Mouse (Mus musculus): ENCODE measurements at regions not wholly inside any gene's neighbourhood (a gene's known extent, or its start where the extent isn't known, plus 50 kb on each side); places are given as distances from the start of the nearest gene placed in this dataset.

DNA sequence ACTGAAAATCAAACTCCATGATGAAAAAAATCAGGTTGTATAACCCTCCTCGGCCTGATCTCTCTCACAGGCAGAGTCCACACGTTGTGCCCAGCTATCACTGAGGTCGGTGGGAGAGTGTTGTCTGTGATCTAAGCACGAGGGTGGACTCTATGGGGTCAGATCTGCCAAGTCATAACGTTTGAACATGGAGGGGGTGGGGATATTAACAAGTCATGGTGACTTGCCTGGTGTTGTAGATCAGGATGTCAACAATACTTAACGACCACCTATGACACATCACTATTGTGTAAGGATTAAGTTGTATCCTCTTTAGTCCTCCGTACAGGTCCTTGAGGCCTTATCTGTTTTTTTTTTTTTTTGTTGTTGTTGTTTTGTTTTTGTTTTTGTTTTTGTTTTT, 74.8 kb downstream of the Gm5426 start:
- TF ChIP-seq CTCF (IDR thresholded peaks at IDR 0.05; ENCODE audit: borderline replicate concordance, insufficient read depth, low read depth, low read length) (no peak), POLR2A (IDR thresholded peaks at IDR 0.05; ENCODE audit: borderline replicate concordance, insufficient read depth, low read length) (no peak)
- H3K4me1 ChIP-seq (ENCODE audit: control insufficient read depth, insufficient read depth, low read length), result peaks cover 13% of the 10 kb centered on the region; the same call in 1 of the 2 replicates
- no peak overlapping the region for H3K4me3 ChIP-seq (replicated peaks; ENCODE audit: insufficient read depth, low read depth, low read length)
- 80% methylated on average over 7 of the region's 7 CpGs for WGBS
- H3K27me3 ChIP-seq (ENCODE audit: control insufficient read depth, insufficient read depth, low read length), result no peaks in the 10 kb centered on the region
- DNase-seq, result no peak
- H3K27ac ChIP-seq (ENCODE audit: insufficient read depth, low read length), result no peak overlapping the region

GRCm38 (mm10) chr10:96213876-96214275, 77.5 kb downstream of the Gm5426 start:
- Histone ChIP-seq H3K4me3 (replicated peaks; ENCODE audit: insufficient read depth, low read depth, low read length) (peak overlapping the region; percentile 7), H3K27me3 (ENCODE audit: control insufficient read depth, insufficient read depth, low read length) (no peaks in the 10 kb centered on the region), H3K4me1 (ENCODE audit: control insufficient read depth, insufficient read depth, low read length) (peaks cover 21% of the 10 kb centered on the region), H3K27ac (ENCODE audit: insufficient read depth, low read length) (peak overlapping the region; percentile 49; the same call in 1 of the 2 replicates)
- peak; percentile 93 to 95 for DNase-seq
- WGBS, result under 1% methylated on average over 10 of the region's 10 CpGs
- TF ChIP-seq POLR2A (IDR thresholded peaks at IDR 0.05; ENCODE audit: borderline replicate concordance, insufficient read depth, low read length) (peak; percentile 29; the same call in 1 of the 2 replicates), CTCF (IDR thresholded peaks at IDR 0.05; ENCODE audit: borderline replicate concordance, insufficient read depth, low read depth, low read length) (peak; percentile 73)

GRCm38 (mm10) chr10:96214285-96214684, 77.9 kb downstream of the Gm5426 start:
- Histone ChIP-seq H3K27ac (ENCODE audit: insufficient read depth, low read length) (peak overlapping the region; percentile 49; the same call in 1 of the 2 replicates), H3K4me1 (ENCODE audit: control insufficient read depth, insufficient read depth, low read length) (peaks cover 21% of the 10 kb centered on the region), H3K4me3 (replicated peaks; ENCODE audit: insufficient read depth, low read depth, low read length) (no peak overlapping the region), H3K27me3 (ENCODE audit: control insufficient read depth, insufficient read depth, low read length) (no peaks in the 10 kb centered on the region)
- TF ChIP-seq POLR2A (IDR thresholded peaks at IDR 0.05; ENCODE audit: borderline replicate concordance, insufficient read depth, low read length), result no peak
- no peak for TF ChIP-seq CTCF (IDR thresholded peaks at IDR 0.05; ENCODE audit: borderline replicate concordance, insufficient read depth, low read depth, low read length)
- WGBS, result 24% methylated on average over 7 of the region's 7 CpGs
- no peak for DNase-seq

- peak; percentile 93 to 99 for DNase-seq
Measured at GRCm38 (mm10) chr10:96214946-96215345, 78.5 kb downstream of the Gm5426 start.

GRCm38 (mm10) chr10:96220731-96221130, 84.3 kb downstream of the Gm5426 start:
- no peaks in the 10 kb centered on the region for H3K27me3 ChIP-seq (ENCODE audit: control insufficient read depth, insufficient read depth, low read length)
- H3K4me1 ChIP-seq (ENCODE audit: control insufficient read depth, insufficient read depth, low read length), result peaks cover 9% of the 10 kb centered on the region
- no peak overlapping the region for H3K4me3 ChIP-seq (replicated peaks; ENCODE audit: insufficient read depth, low read depth, low read length)
- no peak for DNase-seq
- WGBS, result 94% methylated on average over 4 of the region's 4 CpGs
- H3K27ac ChIP-seq (ENCODE audit: insufficient read depth, low read length), result no peak overlapping the region
- no peak for TF ChIP-seq POLR2A (IDR thresholded peaks at IDR 0.05; ENCODE audit: borderline replicate concordance, insufficient read depth, low read length)
- TF ChIP-seq CTCF (IDR thresholded peaks at IDR 0.05; ENCODE audit: borderline replicate concordance, insufficient read depth, low read depth, low read length), result no peak

More at GRCm38 (mm10) chr10:96214946-96215345, 78.5 kb downstream of the Gm5426 start:
- H3K27me3 ChIP-seq (ENCODE audit: control insufficient read depth, insufficient read depth, low read length), result no peaks in the 10 kb centered on the region
- 14% methylated on average over 6 of the region's 6 CpGs for WGBS
- H3K4me1 ChIP-seq (ENCODE audit: control insufficient read depth, insufficient read depth, low read length), result peaks cover 21% of the 10 kb centered on the region
- peak overlapping the region; percentile 40 for H3K4me3 ChIP-seq (replicated peaks; ENCODE audit: insufficient read depth, low read depth, low read length)
- TF ChIP-seq POLR2A (IDR thresholded peaks at IDR 0.05; ENCODE audit: borderline replicate concordance, insufficient read depth, low read length), result peak; percentile 26; the same call in 1 of the 2 replicates
- TF ChIP-seq CTCF (IDR thresholded peaks at IDR 0.05; ENCODE audit: borderline replicate concordance, insufficient read depth, low read depth, low read length), result no peak
- H3K27ac ChIP-seq (ENCODE audit: insufficient read depth, low read length), result peak overlapping the region; percentile 88

GRCm38 (mm10) chr10:96230391-96230790, 94.0 kb downstream of the Gm5426 start:
- Histone ChIP-seq H3K4me1 (ENCODE audit: control insufficient read depth, insufficient read depth, low read length) (no peaks in the 10 kb centered on the region), H3K27ac (ENCODE audit: insufficient read depth, low read length) (no peak overlapping the region), H3K27me3 (ENCODE audit: control insufficient read depth, insufficient read depth, low read length) (no peaks in the 10 kb centered on the region), H3K4me3 (replicated peaks; ENCODE audit: insufficient read depth, low read depth, low read length) (no peak overlapping the region)
- WGBS, result 90% methylated on average over 8 of the region's 8 CpGs
- DNase-seq, result no peak
- TF ChIP-seq POLR2A (IDR thresholded peaks at IDR 0.05; ENCODE audit: borderline replicate concordance, insufficient read depth, low read length) (no peak), CTCF (IDR thresholded peaks at IDR 0.05; ENCODE audit: borderline replicate concordance, insufficient read depth, low read depth, low read length) (no peak)

GRCm38 (mm10) chr10:96231309-96231708, 94.9 kb downstream of the Gm5426 start:
- Histone ChIP-seq H3K4me3 (replicated peaks; ENCODE audit: insufficient read depth, low read depth, low read length) (no peak overlapping the region), H3K27me3 (ENCODE audit: control insufficient read depth, insufficient read depth, low read length) (no peaks in the 10 kb centered on the region), H3K4me1 (ENCODE audit: control insufficient read depth, insufficient read depth, low read length) (no peaks in the 10 kb centered on the region), H3K27ac (ENCODE audit: insufficient read depth, low read length) (no peak overlapping the region)
- no peak for TF ChIP-seq POLR2A (IDR thresholded peaks at IDR 0.05; ENCODE audit: borderline replicate concordance, insufficient read depth, low read length)
- no peak for TF ChIP-seq CTCF (IDR thresholded peaks at IDR 0.05; ENCODE audit: borderline replicate concordance, insufficient read depth, low read depth, low read length)
- no peak for DNase-seq
- WGBS, result 96% methylated on average over 6 of the region's 6 CpGs

- Histone ChIP-seq H3K27me3 (ENCODE audit: control insufficient read depth, insufficient read depth, low read length) (no peaks in the 10 kb centered on the region), H3K4me3 (replicated peaks; ENCODE audit: insufficient read depth, low read depth, low read length) (no peak overlapping the region), H3K27ac (ENCODE audit: insufficient read depth, low read length) (no peak overlapping the region), H3K4me1 (ENCODE audit: control insufficient read depth, insufficient read depth, low read length) (no peaks in the 10 kb centered on the region)
- WGBS, result 23% methylated on average over 1 of the region's 1 CpGs
- no peak for DNase-seq
- no peak for TF ChIP-seq POLR2A (IDR thresholded peaks at IDR 0.05; ENCODE audit: borderline replicate concordance, insufficient read depth, low read length)
- no peak for TF ChIP-seq CTCF (IDR thresholded peaks at IDR 0.05; ENCODE audit: borderline replicate concordance, insufficient read depth, low read depth, low read length)
Measured at GRCm38 (mm10) chr10:96232889-96233288, 96.5 kb downstream of the Gm5426 start.

Data from cerebellum, adult 2 months (tissue).